Mouse (Mus musculus): Measurements from ENCODE around the gene Rnf213.

The Rnf213 gene

DNA sequence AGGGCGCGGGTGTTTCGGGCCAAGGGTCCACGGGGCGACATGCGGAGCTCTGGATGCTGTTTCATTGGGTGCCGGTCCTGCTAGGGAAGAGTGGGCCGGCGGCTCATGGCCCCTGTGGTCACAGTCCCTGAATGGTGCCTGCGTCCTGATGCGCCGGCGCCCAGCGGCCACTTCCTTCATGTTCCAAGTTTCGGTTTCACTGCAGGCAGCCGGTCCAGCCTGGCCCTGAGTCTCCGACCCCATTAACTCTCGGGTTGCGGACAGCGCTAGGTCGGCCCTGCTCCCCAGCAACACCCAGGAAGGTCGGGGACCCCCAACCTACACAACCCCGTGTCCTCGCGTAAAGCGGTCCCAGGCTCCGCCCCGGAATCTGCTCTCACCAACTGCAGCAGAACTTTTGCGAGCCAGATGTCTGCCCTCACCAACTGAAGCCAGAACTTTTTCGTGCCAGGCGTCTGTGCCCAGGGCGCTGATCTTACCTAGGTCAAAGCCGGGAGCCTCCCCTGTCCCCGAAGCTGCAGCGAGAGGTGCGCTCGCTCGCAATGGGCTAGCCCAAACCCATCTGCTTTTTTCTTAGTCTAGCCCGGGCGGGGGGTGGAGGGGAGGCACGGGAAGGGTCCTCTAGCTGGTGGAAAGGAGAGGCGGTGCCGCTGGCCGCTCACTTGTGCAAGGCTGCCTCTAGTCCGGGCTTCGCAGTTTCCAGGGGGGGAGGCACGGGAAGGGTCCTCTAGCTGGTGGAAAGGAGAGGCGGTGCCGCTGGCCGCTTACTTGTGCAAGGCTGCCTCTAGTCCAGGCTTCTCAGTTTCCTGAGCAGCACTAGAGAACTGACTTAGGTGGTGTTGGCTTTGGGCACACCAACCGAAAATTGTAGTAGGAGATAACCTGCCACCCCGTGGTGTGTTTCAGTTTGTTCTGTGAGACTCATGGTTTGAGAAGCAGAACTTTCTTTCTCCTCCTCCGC, 2.3 kb upstream of the Rnf213 start:
- peak; percentile 27 for DNase-seq

DNA sequence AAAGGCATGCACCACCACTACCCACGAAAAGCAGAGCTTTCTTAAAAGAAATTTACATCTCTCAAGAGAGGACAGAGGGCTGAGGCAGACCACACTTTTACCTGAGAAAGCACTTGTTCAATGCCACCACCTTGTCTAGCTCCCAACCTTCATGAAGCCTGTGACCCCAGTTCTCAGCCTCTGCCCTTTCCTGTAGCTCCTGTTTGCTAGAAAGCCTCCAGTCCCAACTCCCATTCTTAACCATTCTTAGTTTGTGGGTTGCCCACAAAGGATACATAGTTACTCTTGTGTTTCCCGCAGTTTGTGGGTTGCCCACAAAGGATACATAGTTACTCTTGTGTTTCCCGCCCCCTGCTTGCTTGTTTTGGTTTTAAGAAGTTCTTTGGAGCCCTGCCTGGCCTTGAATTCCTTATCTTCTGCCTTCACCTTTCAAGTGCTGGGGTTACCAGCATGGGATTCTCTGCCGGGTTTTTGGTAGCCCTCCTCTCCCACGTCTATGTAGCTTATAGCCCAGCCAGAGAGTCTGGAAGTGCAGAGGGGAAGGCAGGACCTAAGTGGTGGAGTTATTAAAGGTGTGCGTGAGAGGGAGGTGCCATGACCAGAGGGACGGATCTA, 1.4 kb upstream of the Rnf213 start:
- DNase-seq, result no peak

DNA sequence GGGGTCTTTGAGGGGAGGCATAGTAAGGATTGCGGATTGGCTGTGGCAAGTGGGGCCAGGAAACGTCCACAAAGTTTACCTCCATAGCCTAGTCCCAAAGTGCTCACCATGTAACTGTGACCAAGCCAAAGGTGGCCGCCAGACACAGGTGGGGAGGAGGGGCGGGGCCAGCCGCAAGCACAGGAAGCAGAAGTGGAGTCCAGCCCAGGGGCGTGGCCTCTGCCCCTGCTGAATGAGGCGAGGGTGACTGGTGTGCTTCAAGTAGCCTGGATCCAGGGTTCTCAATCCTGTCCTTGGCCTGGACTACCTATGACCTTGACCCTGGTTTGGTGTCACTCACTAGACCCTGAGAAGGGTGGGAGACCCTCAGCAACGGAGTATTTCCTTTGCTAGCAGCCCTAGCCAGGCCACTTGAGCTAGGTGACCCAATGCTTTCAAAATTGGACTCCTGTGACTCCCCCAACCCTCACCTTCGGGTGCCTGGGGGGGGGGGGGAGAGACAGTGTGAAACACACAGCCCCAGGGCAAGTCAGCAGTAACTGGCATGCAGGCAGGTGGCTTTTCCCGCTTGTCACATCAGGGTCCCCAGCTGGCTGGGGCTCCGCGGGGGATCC, 792 bp upstream of the Rnf213 start:
- DNase-seq, result no peak

DNA sequence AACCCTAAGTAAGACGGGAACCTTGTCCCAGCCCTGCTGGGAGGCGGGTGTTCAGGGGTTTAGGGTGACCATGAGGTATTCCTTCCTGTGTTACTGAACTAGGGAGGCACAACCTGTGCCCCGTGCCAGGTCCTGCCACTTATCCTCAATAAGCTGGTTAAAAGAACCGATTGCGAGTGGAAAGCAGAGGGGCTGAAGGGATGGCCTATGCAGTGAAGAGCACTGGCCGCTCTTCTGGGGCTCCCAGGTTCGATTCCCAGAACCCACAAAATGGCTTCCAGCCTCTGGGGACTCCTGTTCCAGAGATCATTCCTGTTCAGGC, 544 bp downstream of the Rnf213 start:
- DNase-seq, result no peak

DNA sequence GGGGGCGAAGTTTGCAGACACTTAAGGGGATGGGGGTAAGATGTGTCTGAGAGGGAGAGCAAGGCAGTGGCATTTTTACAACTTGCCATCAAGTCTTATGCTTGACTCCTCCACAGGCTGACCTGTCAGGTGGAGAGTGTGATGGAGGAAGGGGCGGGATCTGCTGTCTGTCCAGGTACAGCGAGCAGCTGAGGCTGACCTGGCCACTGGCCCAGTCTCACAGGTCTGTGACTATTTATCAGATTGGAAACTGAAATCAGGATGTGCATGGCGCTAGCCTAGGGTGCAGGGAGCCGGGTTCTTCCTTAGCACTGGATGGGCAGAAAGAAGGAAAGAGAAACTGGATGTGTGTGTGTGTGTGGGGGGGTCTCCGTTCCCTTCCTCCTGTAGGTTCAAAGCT, 1.3 kb downstream of the Rnf213 start:
- DNase-seq, result no peak

DNA sequence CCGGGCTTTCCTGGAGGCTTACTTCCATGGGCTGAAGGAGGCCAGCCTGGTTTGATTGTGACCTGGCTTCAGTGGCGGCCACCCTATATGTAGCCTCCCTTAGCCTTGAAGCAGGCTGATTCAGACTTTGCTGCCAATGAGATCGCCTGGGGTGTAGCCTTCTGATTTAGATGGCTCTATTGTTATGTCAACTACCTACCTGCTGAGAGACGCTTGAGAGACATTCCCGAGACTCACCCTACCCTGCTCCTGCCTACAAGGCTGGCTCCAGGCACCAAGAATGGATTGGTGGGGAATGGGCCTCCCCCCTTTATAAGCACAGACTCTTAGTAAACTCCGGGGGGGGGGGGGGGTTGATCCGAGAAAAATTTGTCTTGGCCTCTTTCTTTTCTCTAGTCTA, 2.5 kb downstream of the Rnf213 start:
- DNase-seq, result no peak

DNA sequence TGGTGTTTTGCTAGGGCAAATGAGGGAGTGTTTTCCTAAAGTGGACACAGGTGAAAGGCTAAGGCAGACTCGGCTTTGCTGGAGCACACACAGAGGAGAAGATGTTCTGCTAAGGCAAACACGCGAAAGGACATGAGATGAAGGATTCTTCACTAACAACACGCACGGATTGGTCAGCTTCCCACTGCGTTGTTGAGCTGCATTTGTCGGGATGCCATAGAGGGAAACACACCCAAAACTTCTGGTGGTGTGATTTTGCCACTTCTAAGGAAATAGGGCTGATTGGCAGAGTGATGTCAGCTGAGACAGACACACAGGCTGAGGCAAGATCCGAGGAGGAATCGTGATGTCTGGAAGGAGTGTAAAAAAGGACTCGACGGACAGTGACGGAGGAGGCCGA, 3.0 kb downstream of the Rnf213 start:
- DNase-seq, result no peak

DNA sequence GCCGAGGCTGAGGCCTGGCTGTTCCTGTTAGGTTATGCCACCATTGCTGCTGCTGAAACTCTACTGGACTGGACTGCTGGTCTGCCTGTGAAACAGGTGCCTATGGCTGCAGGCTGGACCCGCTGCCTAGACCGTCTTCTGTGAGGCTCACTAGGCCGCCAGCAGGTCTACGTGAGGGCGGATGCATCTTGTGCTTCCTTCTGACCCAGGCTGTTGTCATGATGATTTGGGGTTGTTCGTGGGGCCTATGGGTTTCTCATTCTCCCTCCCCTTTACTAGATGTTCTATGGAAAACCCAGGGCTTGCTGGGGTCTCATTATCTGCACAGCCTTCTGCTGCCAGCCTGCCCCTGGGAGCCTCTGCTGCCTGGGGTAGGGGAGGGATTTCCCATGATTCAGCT, 3.6 kb downstream of the Rnf213 start:
- no peak for DNase-seq

DNA sequence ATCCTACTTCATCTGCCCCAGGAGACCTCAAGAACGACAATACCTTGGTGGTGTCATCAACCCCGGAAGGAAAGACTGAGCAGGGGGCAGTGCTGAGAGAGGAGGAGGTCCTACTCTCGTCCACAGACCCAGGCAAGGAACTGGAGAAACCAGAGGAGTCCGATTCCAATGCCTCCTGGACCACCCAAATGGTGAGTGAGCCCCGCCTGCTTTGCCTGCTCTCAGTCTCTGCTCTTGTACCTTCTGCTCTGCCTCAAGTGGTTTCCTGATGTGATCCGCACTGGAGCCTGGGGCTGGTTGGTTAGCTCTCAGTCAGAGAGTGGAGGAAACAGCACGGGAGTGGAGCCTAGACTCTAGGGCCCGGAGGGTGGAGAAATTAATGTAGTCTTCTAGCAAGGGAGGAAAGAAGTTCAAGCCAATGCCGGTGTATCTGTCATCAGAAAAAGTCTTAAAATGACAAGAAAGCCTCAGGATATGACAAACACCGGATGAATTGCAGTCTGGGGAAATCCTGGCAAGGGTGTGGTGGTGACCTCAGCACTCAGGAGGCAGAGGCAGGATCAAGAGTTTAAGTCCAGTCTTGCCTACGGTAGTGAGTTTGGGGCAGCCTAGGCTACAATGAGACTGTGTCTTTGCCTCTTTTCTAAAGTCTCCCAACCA, 9.7 kb downstream of the Rnf213 start:
- no peak for DNase-seq

DNA sequence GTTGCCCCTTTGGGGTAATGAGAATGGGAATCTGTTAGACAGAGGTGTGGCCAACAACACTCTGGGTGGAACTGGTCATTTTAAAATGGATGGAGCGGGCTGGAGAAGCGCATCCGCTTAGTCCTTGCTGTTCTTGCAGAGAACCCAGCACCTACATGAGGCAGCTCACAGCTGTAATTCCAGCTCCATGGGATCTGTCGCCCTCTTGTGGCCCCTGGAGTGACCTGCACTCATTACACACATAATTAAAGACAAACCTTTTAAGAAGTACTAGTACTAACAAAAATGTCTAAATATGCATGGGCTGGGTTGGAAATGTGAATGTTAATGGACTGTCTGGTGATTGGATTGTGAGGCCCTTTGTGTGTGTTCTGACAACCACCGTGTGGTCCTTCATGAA, 11.7 kb downstream of the Rnf213 start:
- DNase-seq, result no peak

DNA sequence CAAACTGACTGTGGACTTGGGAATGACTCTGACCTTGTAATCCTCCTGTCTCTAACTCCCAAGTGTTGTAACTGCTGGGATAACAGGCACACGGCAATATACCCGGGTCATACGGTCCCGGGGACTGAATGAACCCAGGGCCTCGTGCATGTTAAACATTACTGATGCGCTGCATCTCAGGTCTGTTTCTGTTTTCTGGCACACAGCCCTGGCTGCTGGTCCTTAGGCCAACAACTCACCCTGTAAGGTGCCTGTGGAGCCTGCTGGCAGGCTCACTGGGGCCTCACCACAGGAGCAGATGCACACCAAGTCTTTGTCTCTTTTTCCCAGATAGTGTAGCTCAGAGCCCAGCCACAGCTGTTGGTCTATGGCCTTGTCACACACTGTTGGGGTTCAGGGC, 14.5 kb downstream of the Rnf213 start:
- DNase-seq, result no peak

DNA sequence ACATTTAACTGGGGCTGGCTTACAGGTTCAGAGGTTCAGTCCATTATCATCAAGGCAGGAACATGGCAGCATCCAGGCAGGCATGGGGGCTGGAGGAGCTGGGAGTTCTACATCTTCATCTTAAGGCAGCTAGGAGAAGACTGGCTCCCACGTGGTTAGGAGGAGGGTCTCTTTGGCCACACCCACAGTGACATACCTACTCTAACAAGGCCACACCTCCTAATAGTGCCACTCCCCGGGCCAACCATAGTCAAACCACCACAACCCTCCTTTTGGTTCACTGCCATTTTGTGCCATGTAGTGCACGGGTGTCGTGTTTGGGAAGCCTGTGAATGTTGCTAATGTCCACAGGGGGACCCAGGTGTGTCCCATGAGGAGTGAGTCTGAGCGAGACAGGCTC, 15.1 kb downstream of the Rnf213 start:
- DNase-seq, result no peak

DNA sequence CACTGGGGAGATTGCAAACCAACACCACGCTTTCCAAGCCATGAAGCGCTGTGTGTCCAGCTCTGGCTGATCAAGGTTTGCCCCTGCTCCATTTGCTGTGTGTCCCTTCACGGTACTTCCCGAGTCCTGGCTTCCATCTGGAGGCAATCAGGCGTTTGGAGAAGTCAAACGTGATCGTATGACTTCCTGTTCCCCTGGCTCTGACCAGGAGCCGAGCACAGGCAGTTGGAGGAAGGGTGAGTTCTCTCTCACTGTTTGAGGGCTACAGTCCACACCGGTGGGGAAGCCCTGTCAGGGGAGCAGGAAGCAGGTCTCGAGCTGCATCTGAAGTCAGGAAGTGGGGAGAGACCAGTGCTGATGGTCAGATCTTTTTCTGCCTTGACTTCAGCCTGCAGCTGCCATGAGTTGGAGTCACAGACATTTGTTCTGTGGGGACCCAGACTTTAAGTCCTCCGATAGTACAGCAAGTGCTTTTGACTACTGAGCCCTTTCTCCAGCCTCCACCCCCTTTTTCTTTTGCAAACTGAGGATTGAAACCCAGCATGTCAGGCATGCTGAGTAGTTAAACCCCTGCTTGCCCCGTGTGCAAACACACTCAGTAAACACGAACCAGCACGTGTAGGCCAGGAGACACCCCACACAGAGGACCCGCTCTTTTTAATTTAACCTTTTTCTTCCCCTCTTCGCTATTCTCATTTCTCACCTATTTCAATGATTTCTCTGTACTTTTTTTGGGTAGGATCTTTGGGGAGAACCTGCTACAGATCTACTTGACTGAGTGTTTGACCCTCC, 26.6 kb downstream of the Rnf213 start:
- DNase-seq, result no peak

DNA sequence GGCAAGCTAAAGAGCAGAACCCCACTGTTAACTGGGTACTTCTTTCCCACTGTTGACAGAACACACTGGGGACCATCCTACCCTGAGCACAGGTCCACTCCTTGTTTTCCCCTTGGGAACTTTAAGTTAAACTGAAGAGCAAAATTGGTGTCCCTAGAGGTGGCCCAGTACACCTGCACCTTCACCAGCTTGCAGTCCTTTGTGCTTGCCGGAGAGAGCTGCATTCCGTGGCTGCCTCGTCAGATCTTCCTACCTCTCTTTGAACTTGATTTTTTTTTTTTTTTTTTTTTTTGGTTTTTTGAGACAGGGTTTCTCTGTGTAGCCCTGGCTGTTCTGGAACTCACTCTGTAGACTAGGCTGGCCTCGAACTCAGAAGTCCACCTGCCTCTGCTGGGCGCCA, 27.5 kb downstream of the Rnf213 start:
- DNase-seq, result no peak

DNA sequence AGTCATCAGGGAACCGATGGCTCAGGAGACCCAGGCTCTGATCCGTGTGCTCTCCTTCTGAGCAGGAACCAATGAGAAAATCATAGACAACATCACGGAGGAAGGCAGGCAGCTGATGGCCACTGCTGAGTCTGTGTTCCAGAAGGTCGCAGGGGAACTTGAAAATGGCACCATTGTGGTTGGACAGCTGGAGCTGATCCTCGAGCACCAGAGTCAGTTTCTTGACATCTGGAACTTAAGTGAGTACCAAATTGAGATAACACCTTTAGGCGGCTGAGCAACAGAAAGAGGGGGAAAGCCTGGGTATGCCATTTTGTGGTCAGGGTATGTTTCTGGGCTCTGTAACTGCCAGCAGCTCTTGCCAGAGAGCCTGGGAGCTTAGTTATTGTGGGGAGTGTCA, 34.5 kb downstream of the Rnf213 start:
- DNase-seq, result no peak

DNA sequence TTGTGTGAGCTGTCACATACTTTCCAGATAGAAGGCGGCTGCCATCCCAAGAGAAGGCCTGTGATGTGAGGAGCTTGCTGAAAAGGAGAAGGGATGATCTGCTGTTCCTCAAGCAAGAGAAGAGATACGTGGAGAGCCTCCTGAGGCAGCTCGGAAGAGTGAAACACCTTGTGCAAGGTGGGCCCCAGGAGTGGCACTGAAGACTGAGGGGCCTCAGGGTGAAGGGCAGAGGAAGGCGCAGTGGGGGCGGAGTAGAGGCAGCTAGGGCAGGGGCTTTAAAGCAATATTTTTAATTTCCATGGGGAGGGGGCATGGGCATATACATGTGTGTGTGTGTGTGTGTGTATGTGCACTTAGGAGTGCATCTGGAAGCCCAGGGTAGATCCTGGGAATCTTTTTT, 35.1 kb downstream of the Rnf213 start:
- no peak for DNase-seq

DNA sequence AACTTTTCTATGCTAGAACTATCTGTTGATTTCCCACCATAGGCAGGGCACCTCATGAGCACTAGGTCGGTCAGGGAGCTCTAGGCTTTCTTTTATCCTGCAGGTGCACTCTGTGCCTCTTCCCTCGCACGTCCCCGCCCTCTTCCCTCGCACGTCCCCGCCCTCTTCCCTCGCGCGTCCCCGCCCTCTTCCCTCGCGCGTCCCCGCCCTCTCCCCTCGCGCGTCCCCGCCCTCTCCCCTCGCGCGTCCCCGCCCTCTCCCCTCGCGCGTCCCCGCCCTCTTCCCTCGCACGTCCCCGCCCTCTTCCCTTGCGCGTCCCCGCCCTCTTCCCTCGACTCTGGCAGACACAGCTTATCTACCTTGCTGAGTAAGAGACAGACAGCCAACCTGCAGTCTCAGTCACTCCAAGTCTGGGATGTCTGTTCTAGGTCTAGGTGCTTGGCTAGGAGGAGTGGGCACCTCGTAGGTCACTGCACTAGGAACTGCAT, 35.8 kb downstream of the Rnf213 start:
- DNase-seq, result no peak

DNA sequence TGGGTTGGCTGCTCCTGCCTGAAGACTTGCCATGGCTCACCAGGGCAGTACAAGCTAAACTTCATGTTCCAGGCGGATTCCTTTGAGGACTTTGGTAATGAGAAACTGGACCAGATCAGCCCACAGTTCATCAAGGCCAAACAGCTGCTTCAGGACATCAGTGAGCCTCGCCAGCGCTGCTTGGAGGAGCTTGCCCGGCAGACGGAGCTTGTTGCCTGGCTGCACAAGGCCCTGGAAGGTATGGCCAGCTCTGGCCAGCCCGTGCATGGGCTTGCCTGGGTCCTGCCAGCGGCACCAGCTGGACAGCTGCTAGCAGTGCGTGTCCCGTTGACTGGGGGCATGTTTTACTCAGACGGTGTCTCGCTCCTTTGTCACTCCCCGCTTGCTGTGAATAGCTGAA, 38.6 kb downstream of the Rnf213 start:
- no peak for DNase-seq

DNA sequence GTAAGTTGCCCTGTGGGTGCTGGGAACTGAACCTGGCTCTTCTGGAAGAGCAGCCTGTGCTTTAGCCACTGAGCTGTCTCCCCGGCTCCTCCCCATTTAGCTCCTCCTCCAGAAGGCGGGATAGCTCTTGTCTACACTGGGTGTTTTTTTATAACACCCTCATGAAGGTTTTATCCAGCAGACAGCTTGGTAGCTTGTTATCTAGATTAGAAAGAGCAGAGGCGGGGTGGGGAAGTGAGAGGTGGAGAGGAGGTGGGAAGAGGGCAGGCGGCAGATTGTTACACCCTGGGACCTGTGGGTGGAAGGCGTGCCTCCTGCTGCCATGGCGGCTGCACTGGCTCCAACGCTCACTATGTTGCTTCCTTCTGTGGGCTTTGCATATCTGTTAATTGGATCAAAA, 39.8 kb downstream of the Rnf213 start:
- DNase-seq, result no peak

DNA sequence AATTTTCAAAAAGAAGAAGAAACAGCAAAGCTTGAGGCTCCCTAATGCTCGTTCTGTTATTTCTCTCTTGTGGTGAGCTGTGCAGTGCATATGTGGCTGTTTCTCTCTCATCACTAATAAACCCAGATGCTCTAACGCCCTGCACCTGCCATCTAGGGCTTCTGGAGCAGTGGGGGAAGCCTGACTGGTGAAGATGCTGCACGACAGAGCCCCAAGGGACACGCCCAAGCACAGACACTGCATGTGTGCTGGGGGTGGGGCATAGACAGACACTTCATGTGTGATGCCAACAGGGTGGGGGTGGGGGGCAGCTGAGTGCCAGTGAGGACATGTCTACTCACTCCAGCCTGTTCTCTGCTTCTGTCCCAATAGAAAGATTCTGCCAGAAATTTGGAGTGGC, 41.4 kb downstream of the Rnf213 start:
- no peak for DNase-seq

DNA sequence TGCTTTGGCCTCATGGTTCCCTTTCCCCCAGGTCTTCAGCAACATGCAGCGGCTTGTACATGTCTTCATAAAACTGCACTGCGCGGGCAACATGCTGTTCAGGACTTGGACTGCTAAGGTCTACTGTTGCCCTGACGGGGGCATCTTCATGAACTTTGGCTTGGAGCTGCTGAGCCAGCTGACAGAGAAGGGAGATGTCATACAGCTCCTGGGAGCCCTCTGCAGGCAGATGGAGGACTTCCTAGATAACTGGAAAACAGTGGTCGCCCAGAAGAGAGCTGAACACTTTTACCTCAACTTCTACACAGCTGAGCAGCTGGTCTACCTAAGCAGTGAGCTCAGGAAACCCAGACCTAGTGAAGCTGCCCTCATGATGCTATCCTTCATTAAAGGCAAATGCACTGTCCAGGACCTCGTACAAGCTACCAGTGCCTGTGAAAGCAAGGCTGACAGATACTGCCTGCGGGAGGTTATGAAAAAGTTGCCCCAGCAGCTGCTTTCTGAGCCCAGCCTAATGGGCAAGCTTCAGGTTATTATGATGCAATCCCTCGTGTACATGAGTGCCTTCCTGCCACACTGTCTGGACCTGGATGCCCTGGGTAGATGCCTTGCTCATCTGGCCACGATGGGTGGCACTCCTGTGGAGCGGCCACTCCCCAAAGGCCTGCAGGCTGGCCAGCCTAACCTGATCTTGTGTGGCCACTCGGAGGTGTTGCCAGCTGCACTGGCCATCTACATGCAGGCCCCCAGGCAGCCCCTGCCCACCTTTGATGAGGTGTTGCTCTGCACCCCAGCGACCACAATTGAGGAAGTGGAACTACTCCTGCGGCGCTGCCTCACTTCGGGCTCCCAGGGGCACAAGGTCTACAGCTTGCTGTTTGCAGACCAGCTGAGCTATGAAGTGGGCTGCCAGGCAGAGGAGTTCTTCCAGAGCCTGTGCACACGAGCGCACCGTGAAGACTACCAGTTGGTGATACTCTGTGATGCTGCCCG, 43.3 kb downstream of the Rnf213 start:
- peak; percentile 14 for DNase-seq
